Mouse (Mus musculus) cerebellum, adult 8-10 months (tissue): ENCODE data around the gene Arl5a.

Experiments used
- DNase-seq: peaks from one replicate; pipeline ENCODE4 v3.0.0; 2022

Arl5a gene

DNA sequence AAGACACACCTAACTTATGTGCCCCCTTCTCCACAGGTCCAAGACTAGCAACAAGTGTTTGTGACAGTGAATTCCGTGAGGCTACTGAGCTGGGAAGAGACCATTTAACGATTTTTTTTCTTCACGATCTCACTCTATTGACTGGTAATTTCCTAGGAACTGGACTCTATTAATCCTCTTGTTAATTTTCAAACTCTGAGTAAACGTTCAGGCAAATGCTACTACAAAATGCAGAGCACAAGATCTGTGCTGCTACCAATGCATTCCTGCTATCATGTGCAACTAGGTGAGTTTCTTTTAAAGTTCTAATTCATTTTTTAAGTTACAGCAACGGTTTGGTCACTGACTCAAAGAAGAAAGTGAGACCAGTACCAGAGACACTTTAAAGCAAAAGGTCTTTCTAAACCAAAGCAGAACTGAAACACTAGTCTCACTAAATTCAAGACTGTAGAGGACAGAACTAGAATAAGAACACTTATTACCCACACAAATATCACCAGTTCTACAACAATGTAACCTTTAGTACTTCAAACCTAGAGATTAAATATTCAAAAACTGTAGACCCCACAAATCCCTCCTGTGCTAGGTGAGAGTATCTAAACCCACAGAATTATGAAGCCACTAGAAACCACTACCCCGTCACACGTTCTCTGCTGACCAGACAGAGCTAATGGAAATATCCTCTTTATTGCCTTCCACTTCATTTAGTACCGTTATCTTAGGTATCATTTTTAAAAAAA, 1.7 kb downstream of the Arl5a start:
- DNase-seq, result no peak

GRCm38 (mm10) chr2:52421197-52421596, 3.5 kb downstream of the Arl5a start:
- no peak for DNase-seq

- no peak for DNase-seq
Observed at GRCm38 (mm10) chr2:52420001-52420710, 4.5 kb downstream of the Arl5a start.

DNA sequence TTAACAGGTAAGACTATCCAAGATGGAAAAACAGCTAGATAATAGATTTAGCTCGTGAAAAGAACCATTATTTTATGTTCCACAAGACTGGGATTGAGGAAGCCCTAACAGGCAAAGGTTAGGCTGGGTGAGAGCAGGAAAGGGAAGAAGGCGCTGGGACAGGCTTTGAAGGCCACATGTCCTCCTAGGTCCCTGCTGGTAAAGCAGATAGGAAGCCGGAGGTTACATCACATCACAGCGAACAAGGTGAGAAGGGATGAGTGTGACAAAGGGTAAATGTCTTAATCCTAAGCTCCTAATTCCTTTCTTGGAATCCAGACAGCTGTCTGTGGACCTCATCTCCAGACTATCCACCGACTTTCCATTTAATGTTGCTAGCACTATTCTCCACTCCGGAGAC, 5.4 kb downstream of the Arl5a start:
- no peak for DNase-seq

DNA sequence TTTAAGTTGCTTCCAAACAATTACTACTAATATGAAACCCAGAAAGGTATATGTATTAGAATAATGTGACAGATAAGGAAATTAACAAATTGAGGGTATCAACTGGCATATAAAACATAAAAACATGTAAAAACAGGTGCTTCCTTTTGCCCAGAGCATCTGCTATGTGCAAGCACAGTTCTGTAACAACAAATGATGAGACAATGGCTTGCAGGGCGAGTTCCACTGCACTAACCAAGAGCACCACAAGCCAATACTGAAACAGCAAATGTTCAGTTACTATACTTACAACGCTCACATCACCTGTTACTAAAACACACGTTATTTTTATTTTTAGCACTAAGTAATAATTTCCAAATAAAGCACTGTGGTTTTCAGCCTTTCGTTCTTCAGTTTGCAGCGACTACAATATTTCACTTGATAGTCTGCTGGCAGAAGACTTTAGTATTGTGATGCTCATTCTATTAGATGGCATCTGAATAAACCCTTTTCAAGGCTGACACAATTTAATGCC, 12.1 kb downstream of the Arl5a start:
- no peak for DNase-seq

DNA sequence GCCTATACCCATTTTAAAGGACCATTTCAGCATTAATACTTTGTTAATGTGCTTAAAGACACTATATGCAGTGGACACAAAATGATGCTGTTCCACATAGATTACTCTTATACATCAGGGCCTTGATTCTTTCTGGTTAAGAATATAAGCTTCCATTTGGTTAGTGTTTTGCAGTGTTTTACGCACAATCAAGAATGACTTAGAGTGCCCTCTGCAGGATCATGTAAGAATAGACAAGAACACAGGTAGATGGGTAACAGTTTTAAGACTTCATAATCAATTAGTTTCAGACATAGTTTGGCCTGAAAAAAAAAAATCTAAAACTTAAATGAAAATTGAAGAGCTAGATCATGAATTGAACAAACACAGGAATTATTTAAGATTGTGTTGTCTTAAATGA, 18.2 kb downstream of the Arl5a start:
- no peak for DNase-seq

- DNase-seq, result no peak
Observed at GRCm38 (mm10) chr2:52405238-52405637, 19.5 kb downstream of the Arl5a start.

DNA sequence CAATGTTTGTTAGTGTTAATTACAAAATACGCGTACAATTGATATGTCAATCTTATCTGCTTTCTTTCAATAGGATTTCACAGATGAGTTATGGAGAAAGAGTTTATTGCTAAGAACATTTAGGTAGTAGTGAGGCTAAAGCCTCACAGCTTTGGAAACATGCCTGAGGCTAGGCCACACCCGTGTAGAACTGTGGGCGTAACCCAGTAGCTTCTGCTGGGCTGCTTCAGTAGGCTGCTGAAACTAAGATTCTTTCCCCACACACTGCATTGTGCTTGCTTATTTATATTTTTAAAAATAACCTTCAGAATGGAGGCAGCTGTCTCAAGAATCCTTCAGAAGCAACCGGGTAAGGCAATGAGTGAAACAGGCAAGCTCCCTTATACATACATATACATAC, 30.2 kb downstream of the Arl5a start:
- no peak for DNase-seq

GRCm38 (mm10) chr2:52390415-52390975, 34.2 kb downstream of the Arl5a start:
- DNase-seq, result no peak

- DNase-seq, result no peak
Observed at GRCm38 (mm10) chr2:52389975-52390374, 34.7 kb downstream of the Arl5a start.

DNA sequence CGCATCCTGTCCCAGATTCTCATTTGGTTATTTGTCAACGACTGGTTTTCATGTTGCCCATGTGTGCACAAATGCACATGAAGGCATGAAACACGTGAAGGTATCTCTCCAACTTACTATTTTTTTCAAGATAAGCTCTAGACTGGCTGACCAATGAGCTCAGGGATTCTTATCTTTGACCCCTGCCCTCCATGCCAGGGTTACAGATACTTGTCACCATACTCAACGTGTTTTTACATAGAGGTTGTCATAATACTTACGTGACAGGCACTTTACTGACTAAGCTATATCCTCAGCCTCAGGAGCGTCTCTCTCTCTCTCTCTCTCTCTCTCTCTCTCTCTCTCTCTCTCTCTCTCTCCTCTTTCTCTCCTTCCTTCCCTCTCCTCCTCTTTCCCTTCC, 38.2 kb downstream of the Arl5a start:
- DNase-seq, result no peak

DNA sequence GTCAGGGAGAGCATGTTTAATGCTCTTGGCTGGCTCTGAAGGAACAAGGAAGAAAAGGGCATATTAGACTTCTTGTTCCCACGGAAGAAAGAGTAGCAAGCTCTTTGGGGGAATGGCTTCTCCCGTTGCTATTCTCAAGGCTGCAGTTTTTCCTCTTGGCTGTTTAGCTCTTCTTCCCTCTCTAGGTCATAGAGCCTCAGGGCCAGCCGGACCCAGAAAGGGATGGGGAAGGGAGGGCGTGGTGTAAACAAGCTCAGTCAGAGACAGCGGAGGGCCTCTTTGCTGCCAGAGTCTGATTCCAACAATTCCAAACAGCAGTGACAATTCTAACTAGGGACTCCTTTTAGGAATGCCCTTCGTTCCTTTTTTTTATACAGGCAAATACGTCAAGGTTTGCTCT, 38.7 kb downstream of the Arl5a start:
- no peak for DNase-seq

DNA sequence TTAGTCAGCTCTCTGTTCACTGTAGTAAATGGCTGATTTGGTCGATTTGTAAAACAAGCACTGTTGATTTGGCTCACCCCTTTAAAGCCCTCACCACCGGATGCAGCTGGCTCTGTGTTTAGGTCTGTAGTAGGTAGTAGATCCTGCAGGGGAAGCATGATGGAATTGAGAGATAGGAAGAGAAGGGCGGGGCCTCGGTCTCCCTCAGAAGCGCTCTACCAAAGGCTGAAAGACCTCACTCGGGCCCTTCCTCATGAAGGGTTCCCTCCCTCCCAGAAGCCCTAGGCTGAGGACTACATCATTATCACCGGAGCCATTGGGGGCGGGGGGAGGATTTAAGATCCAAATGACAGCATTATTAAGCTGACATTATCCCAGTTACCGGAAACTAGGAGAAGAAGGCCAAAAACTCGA, 45.8 kb downstream of the Arl5a start:
- DNase-seq, result no peak

DNA sequence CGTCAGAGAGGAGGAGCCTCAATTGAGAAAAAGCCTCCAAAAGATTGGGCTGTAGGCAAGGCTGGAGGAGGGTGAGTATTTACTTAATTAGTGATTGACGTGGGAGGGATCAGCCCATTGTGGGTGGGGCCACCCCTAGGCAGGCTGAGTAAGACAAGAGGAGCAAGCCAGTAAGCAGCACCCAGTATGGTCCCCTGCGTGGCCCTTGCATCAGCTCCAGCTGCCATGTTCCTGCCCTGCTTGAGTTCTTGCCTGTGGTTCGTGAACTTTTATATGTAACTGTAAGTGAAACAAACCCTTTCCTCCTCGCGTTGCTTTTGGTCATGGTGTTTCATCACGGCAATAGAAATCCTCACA, 46.3 kb downstream of the Arl5a start, which contains the start of gene Neb:
Gene Neb (minus strand): TSS at position 27 of the 357 bp plus-strand sequence.
- DNase-seq, result no peak

- DNase-seq, result no peak
Observed at GRCm38 (mm10) chr2:52377706-52378447, 46.8 kb downstream of the Arl5a start.

DNA sequence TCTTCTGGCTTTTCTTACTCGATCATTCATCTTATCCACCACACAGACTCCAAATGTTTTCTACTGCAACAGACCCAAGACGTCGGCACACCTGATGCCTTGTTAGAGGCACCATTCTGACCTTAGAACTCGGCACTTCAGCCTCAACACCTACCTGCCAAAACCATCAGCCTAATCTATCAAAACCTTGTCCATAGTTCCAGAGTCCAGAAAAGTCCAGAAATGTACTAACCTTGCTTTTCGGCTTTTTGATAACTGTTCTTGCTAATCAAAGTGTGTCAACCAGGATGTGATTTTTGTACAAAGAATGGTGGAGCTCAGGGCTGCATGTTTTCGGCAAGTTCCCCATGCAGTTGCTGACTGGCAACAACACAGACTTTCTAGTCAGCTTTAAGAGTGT, 50.0 kb downstream of the Arl5a start:
- DNase-seq, result no peak

DNA sequence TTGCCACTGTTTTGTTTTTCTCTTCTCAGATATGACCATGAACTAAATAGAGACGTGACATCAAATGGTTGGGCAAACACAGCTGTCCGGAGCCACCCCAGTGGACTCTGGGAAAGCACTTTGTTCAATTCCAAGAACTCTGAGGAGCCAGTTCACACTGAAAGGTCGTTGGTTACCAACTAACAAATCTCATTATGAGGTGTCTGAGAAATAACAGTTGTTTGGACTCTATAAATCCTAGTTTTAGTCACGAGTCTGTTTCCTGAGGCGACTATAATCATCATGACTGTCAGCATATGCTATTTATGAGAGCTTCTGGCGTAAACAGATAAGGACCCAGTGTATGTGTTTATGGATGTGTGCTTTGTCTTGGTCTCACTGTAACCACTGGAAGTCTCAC, 52.2 kb downstream of the Arl5a start:
- no peak for DNase-seq

DNA sequence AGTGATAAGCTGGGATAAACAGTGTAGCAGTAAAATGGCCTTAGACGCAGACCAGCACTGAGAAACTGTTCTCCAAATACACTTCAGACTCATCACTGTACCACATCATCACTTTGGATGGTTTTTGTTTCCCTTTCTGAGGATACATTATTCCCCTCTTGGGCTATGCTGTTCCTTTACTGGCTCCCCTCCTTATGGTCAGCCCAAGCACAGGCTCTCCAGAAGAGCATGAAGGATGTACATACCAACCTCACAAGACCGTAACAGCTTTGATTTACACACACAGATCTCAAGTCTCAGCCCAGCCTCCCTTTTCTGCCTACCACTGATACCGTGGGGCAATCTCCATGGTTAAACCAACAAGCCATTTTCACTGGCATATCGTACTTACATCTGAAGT, 52.6 kb downstream of the Arl5a start:
- DNase-seq, result no peak

GRCm38 (mm10) chr2:52371066-52371465, 53.6 kb downstream of the Arl5a start:
- DNase-seq, result peak; percentile 61

- no peak for DNase-seq
Observed at GRCm38 (mm10) chr2:52369622-52370021, 55.1 kb downstream of the Arl5a start.

DNA sequence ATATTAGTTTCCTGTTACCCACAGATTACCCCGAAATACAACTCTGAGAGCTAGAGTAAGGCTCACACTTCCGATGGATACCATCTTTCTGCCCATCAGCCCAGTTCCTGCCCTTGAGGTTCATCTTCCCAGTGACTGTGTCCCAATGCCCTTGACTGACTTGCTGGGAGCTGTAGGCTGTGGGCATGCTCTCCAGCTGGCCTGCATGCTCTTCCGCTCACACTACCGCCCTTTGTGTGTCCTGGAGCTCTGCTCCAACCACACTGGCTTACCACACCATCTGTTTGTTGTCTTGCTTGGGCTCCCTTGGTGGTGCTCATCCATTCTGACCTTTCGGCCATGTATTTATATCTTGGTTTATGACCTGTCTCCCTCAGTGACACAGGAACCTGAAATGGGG, 57.0 kb downstream of the Arl5a start:
- DNase-seq, result no peak

- no peak for DNase-seq
Observed at GRCm38 (mm10) chr2:52367248-52367647, 57.5 kb downstream of the Arl5a start.

GRCm38 (mm10) chr2:52361086-52361485, 63.6 kb downstream of the Arl5a start:
- DNase-seq, result no peak
